Mouse (Mus musculus): ENCODE results near the gene Pkn1.

GRCm38 (mm10) chr8:83652744-83653661, 46.0 kb downstream of the Pkn1 start:
- TF ChIP-seq POLR2A (IDR thresholded peaks at IDR 0.05; ENCODE audit: extremely low read depth, insufficient read depth, low read length) (no peak), CTCF (IDR thresholded peaks at IDR 0.05; ENCODE audit: extremely low read depth, insufficient read depth, low read length) (no peak)

Data from cortical plate, adult 2 months (tissue).